Mouse (Mus musculus): Measurements from ENCODE around the gene Uchl5. TPM values are rescaled to one million over a fixed set of nuclear protein-coding genes. Genes with fewer than 3 reads are reported as not detected.

The Uchl5 gene
- polyA plus RNA-seq, 1 experiment from 2014 or later, result 74.0 TPM

DNA sequence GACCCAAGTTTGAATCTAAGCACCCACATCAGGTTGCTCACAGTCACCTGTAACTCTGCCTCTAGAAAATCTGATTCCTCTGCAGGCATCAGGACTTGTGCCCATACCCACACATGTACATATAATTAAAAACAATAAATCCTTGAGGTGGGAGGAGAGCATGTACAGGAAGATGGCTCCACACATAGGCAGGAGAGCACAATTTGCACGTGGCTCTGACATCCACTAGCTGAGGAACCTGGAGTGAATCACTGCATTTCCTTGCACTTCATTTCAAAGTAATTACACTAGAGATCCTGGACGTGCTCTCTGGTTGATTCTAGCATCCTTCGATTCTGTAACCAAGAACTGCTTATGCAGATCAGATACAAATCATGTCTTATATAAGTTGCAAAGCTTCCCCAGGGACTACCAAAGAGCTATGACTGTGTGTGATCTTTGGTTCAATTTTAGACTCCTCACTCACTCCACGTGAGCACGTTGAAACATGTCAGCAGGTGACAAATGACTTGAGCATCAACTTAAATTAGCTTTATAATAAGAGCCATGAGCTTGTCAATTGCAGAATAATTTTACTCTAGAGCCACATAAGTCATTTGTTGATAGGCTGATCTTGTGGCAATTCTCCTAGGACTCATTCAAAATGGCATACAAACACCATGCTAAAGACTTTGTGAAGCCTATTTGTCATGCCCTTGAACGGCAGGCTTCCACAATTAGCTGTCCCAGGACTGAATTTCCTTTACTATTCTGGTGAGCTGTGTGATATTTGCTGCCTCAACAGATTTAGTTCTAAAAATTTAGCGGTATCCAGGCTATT, 59.5 kb downstream of the Uchl5 start:
- 57% methylated on average over 7 of the region's 7 CpGs for WGBS
- TF ChIP-seq CTCF (IDR thresholded peaks at IDR 0.05; ENCODE audit: low read depth), result no peak
- H3K27me3 ChIP-seq (ENCODE audit: insufficient read depth, low read length), result no peaks in the 10 kb centered on the region

DNA sequence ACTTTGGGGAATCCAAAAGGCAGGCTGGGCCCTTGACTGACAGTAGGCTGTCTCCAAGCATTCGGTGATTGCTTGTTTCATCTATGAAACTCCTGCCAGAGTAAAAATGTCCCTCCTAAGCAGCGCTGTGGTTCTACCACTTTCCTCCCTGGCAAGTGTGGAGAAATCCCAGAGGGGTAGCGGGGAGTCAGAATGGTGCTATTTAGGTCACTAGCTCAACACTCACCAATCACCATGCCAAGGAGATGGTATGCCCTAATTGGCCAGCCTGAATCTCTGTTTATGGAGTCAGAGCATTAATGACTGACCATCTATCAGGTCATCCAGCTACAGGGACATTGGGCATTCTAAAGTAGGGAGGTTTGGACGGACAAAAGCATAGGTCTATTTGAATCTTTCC, 60.6 kb downstream of the Uchl5 start:
- no peaks in the 10 kb centered on the region for H3K36me3 ChIP-seq (ENCODE audit: insufficient read depth)
- no peaks in the 10 kb centered on the region for H3K27me3 ChIP-seq (ENCODE audit: insufficient read depth, low read length)
- WGBS, result 88% methylated on average over 4 of the region's 4 CpGs
- DNase-seq (no peak), ATAC-seq (ENCODE audit: insufficient read depth) (no peak)
- no peak overlapping the region for H3K4me2 ChIP-seq
- no peak overlapping the region for H3K4me3 ChIP-seq (ENCODE audit: low read depth, low read length)
- no peaks in the 10 kb centered on the region for H3K4me1 ChIP-seq (ENCODE audit: insufficient read depth)
- H3K9ac ChIP-seq, result no peak overlapping the region
- H3K9me3 ChIP-seq (ENCODE audit: low read depth, low read length), result no peaks in the 10 kb centered on the region
- no peak for TF ChIP-seq CTCF (IDR thresholded peaks at IDR 0.05; ENCODE audit: low read depth)
- no peak overlapping the region for H3K27ac ChIP-seq (ENCODE audit: low read depth)

More for the DNA sequence above, 59.5 kb downstream of the Uchl5 start:
- ATAC-seq (ENCODE audit: insufficient read depth), result no peak
- Histone ChIP-seq H3K4me2 (no peak overlapping the region), H3K27ac (ENCODE audit: low read depth) (no peak overlapping the region), H3K4me1 (ENCODE audit: insufficient read depth) (no peaks in the 10 kb centered on the region), H3K9ac (no peak overlapping the region), H3K4me3 (ENCODE audit: low read depth, low read length) (no peak overlapping the region), H3K9me3 (ENCODE audit: low read depth, low read length) (no peaks in the 10 kb centered on the region), H3K36me3 (ENCODE audit: insufficient read depth) (no peaks in the 10 kb centered on the region)
- DNase-seq, result no peak

DNA sequence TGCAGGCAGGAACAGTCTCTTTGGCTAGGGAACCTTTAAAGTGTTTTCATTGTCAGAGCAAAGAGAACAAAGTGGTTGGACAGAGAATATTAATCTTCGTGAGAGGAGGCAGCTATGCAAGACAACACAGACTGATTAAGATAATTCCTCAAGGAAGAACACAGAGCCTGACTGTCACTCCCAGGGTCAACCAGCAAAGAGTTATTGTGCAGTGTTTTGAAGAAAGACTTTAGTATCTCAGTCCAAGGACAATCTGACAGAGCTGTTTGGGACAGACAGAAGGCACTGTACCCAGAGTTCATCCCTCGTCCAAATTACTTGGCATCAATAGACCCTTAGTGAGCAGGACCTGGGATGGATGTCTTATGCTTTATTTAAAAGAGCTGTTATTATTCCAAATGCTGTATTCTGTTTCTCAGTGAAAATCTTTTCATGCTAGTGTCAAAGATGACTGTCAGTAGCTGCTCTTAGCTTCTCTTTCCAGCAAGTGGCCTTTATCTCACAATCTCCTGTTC, 61.9 kb downstream of the Uchl5 start:
- Histone ChIP-seq H3K36me3 (ENCODE audit: insufficient read depth) (no peaks in the 10 kb centered on the region), H3K27me3 (ENCODE audit: insufficient read depth, low read length) (no peaks in the 10 kb centered on the region), H3K27ac (ENCODE audit: low read depth) (no peak overlapping the region), H3K4me3 (ENCODE audit: low read depth, low read length) (no peak overlapping the region), H3K4me1 (ENCODE audit: insufficient read depth) (no peaks in the 10 kb centered on the region), H3K9ac (no peak overlapping the region), H3K9me3 (ENCODE audit: low read depth, low read length) (no peaks in the 10 kb centered on the region), H3K4me2 (no peak overlapping the region)
- no peak for DNase-seq
- ATAC-seq (ENCODE audit: insufficient read depth), result no peak
- 46% methylated on average over 2 of the region's 2 CpGs for WGBS
- TF ChIP-seq CTCF (IDR thresholded peaks at IDR 0.05; ENCODE audit: low read depth), result no peak

DNA sequence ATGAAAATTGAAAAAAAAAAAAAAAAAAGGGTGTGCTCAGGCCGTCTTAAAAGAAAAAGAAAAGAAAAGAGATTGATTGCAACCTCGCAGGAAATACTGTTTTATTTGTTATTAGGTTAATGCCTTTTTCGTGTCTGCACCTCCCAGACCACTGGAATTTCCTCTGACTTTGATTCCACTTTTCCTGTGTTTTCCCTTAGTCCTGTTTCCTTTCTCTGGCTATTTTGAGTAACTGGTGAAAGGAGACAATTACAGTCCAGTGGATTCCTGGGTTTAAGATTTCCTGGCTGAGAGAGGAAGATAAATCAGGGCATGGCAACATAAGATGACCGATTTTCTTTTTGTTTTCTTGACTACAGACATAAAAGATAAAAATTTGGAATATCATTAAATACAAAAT, 75.3 kb downstream of the Uchl5 start:
- DNase-seq, result peak; percentile 39
- Histone ChIP-seq H3K36me3 (ENCODE audit: insufficient read depth) (no peaks in the 10 kb centered on the region), H3K27me3 (ENCODE audit: insufficient read depth, low read length) (no peaks in the 10 kb centered on the region), H3K9me3 (ENCODE audit: low read depth, low read length) (no peaks in the 10 kb centered on the region), H3K4me3 (ENCODE audit: low read depth, low read length) (no peak overlapping the region), H3K9ac (no peak overlapping the region), H3K4me1 (ENCODE audit: insufficient read depth) (no peaks in the 10 kb centered on the region), H3K4me2 (no peak overlapping the region), H3K27ac (ENCODE audit: low read depth) (no peak overlapping the region; the same call in 1 of the 2 replicates)
- TF ChIP-seq CTCF (IDR thresholded peaks at IDR 0.05; ENCODE audit: low read depth), result no peak
- WGBS, result 38% methylated on average over 4 of the region's 4 CpGs
- no peak for ATAC-seq (ENCODE audit: insufficient read depth)

DNA sequence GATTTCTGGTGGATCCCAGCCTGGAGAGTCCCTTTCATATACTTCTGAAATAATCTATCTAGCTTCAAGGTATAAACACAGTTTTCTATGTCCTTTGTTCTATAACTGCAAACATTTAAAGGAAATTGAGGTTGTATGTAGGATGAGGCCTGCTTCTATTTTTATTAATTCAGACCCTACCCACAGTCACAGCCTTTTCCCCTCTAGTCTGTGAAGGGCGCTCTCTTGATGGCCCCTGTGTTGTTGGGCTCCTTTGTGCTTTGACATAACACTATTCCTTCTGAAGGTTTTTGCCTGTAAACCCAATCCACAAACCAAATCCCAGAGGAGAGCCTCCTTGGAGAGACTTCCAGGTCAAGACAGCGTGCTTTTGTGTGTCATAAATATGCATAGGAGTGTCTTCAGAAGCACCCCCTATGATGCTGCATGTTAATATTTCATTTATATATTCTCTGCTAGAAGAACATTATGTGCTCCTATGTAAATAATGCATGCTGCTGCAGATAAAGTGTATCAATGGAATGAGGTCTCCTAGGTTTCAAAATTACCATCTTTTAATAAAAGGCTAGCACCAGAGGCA, 75.8 kb downstream of the Uchl5 start:
- TF ChIP-seq CTCF (IDR thresholded peaks at IDR 0.05; ENCODE audit: low read depth), result no peak

DNA sequence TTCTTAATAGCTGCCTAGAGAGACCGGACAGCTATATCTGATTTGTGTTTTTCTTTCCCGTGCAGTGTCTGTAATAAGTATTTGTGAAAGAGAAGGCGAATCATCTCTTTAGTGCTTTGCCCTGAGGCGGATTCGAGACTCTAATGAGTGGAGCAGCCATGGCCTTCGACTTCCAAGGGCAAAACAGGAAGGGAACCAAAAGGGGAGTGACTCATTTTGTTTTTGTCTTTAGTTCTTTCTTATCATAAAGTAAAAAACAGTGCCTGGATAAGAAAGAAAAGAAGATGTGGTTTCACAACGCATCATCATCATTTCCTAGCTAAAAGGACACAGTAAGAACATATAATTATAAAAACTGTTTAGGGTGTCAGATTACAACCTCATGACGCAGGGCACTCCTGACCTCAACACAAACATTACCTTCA, 76.6 kb downstream of the Uchl5 start:
- H3K27me3 ChIP-seq (ENCODE audit: insufficient read depth, low read length), result no peaks in the 10 kb centered on the region
- H3K4me1 ChIP-seq (ENCODE audit: insufficient read depth), result no peaks in the 10 kb centered on the region
- H3K36me3 ChIP-seq (ENCODE audit: insufficient read depth), result no peaks in the 10 kb centered on the region
- ATAC-seq (ENCODE audit: insufficient read depth) (no peak), DNase-seq (no peak)
- H3K9me3 ChIP-seq (ENCODE audit: low read depth, low read length), result no peaks in the 10 kb centered on the region
- no peak overlapping the region for H3K9ac ChIP-seq
- H3K4me3 ChIP-seq (ENCODE audit: low read depth, low read length), result no peak overlapping the region
- H3K27ac ChIP-seq (ENCODE audit: low read depth), result no peak overlapping the region
- TF ChIP-seq CTCF (IDR thresholded peaks at IDR 0.05; ENCODE audit: low read depth), result no peak
- WGBS, result 53% methylated on average over 8 of the region's 8 CpGs
- no peak overlapping the region for H3K4me2 ChIP-seq

More for the DNA sequence above, 75.8 kb downstream of the Uchl5 start:
- WGBS, result 78% methylated on average over 2 of the region's 2 CpGs
- Histone ChIP-seq H3K4me2 (no peak overlapping the region), H3K9ac (no peak overlapping the region), H3K36me3 (ENCODE audit: insufficient read depth) (no peaks in the 10 kb centered on the region), H3K27me3 (ENCODE audit: insufficient read depth, low read length) (no peaks in the 10 kb centered on the region), H3K27ac (ENCODE audit: low read depth) (peak overlapping the region; percentile 13; the same call in 1 of the 2 replicates), H3K9me3 (ENCODE audit: low read depth, low read length) (no peaks in the 10 kb centered on the region), H3K4me3 (ENCODE audit: low read depth, low read length) (no peak overlapping the region), H3K4me1 (ENCODE audit: insufficient read depth) (no peaks in the 10 kb centered on the region)
- peak; percentile 9 for DNase-seq
- no peak; the same call in 1 of the 2 replicates for ATAC-seq (ENCODE audit: insufficient read depth)

DNA sequence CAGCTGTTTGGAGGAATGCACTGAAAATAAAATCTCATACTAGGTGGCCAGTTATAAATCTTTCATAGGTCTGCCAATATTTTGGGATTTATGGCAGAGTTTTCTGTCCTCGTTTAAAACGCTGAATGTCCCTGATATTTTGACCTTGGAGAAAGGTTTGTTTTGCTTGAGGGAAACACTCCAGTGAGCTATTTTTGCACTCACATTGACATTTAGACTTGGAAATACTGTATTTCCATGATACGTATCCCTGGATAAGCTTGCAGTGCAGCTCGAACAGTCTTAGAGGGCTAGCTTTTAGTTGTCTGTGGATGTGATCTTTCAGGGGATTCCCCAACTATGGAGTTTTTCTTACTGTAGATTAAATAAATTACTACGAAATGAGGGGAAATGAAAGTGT, 78.6 kb downstream of the Uchl5 start:
- ATAC-seq (ENCODE audit: insufficient read depth) (no peak), DNase-seq (no peak)
- H3K4me3 ChIP-seq (ENCODE audit: low read depth, low read length), result no peak overlapping the region
- no peak overlapping the region for H3K9ac ChIP-seq
- no peak for TF ChIP-seq CTCF (IDR thresholded peaks at IDR 0.05; ENCODE audit: low read depth)
- no peaks in the 10 kb centered on the region for H3K36me3 ChIP-seq (ENCODE audit: insufficient read depth)
- H3K27me3 ChIP-seq (ENCODE audit: insufficient read depth, low read length), result no peaks in the 10 kb centered on the region
- no peaks in the 10 kb centered on the region for H3K4me1 ChIP-seq (ENCODE audit: insufficient read depth)
- no peak overlapping the region for H3K4me2 ChIP-seq
- 74% methylated on average over 5 of the region's 5 CpGs for WGBS
- H3K9me3 ChIP-seq (ENCODE audit: low read depth, low read length), result no peaks in the 10 kb centered on the region
- H3K27ac ChIP-seq (ENCODE audit: low read depth), result no peak overlapping the region

Other genes with a start within 250 kb of the Uchl5 start
- 0.49 and 0.66 TPM in 2 replicates for gene B3galt2, start 136.6 kb upstream of the Uchl5 start, polyA plus RNA-seq (2014; fragmentation: Nextera tagmentation; extraction: Ambion mirVana)
- gene Cdc73, start 74.4 kb upstream of the Uchl5 start, polyA plus RNA-seq (2014; fragmentation: Nextera tagmentation; extraction: Ambion mirVana), result 22.2 and 24.7 TPM in 2 replicates
- gene Glrx2, start 60.9 kb upstream of the Uchl5 start, polyA plus RNA-seq (2014; fragmentation: Nextera tagmentation; extraction: Ambion mirVana), result 67.1 and 69.1 TPM in 2 replicates
- 20.1 and 21.2 TPM in 2 replicates for gene Trove2, start 204 bp upstream of the Uchl5 start, polyA plus RNA-seq (2014; fragmentation: Nextera tagmentation; extraction: Ambion mirVana)
- gene Rgs2, start 226.9 kb downstream of the Uchl5 start, polyA plus RNA-seq (2014; fragmentation: Nextera tagmentation; extraction: Ambion mirVana), result 90.4 and 99.9 TPM in 2 replicates